Mouse (Mus musculus) CH12.LX (cell line): ENCODE measurements around the gene Ell2. TPM values are rescaled to one million over a fixed set of nuclear protein-coding genes. Genes with fewer than 3 reads are reported as not detected.

Experiments
- DNase-seq: peaks from one replicate; pipeline ENCODE4 v3.0.0-alpha.2; 2013; ENCODE audit errors: extremely low read depth
- H3K27ac ChIP-seq: 2 replicates; pipeline ENCODE4 v1.5.1; 2012; ENCODE audit warnings: low read depth, mild to moderate bottlenecking, control low read depth, moderate library complexity; ENCODE audit not compliant: insufficient read depth
- H3K27me3 ChIP-seq: replicated peaks from 2 replicates; pipeline ENCODE3; 2012; ENCODE audit warnings: inconsistent platforms
- H3K36me3 ChIP-seq, 2 experiments: replicated peaks in 1 of 2; 2 replicates each; pipeline versions ENCODE3 to v1.6.1; 2012; ENCODE audit warnings: inconsistent platforms in 1 of 2, low read length in 1 of 2, mild to moderate bottlenecking in 1 of 2, mixed read lengths in 1 of 2, moderate library complexity in 1 of 2; ENCODE audit not compliant: control insufficient read depth in 1 of 2, insufficient read depth in 1 of 2
- H3K4me1 ChIP-seq, 2 experiments: 2 replicates each; pipeline ENCODE4 v1.6.1; 2012; ENCODE audit warnings: inconsistent platforms in 1 of 2, moderate library complexity in 1 of 2; ENCODE audit not compliant: insufficient read depth in 2 of 2, control insufficient read depth in 1 of 2
- H3K4me2 ChIP-seq: 2 replicates; pipeline ENCODE4 v1.6.1; 2012; ENCODE audit warnings: low read depth, mild to moderate bottlenecking, control low read depth; ENCODE audit not compliant: poor library complexity, insufficient read depth, severe bottlenecking
- H3K4me3 ChIP-seq, 3 experiments: fragments of 150-350 bp in 1 of 3; sonication (generic) in 1 of 3; replicated peaks in 1 of 3; 2 replicates each; pipeline versions ENCODE3 to v1.5.1; 2011 to 2012; ENCODE audit warnings: low read depth in 2 of 3, low read length in 2 of 3, mild to moderate bottlenecking in 2 of 3, moderate library complexity in 2 of 3, control low read depth in 1 of 3, improper control_type of control experiment in 1 of 3, inconsistent platforms in 1 of 3, mixed read lengths in 1 of 3; ENCODE audit not compliant: poor library complexity in 1 of 3
- H3K79me2 ChIP-seq: replicated peaks from 2 replicates; pipeline ENCODE4 v1.6.1; 2012; ENCODE audit warnings: mild to moderate bottlenecking, moderate library complexity; ENCODE audit not compliant: control insufficient read depth, poor library complexity, insufficient read depth, severe bottlenecking; ENCODE audit errors: extremely low read depth
- H3K9ac ChIP-seq: 2 replicates; pipeline ENCODE4 v1.6.1; 2012; ENCODE audit warnings: low read depth, mild to moderate bottlenecking, control low read depth, moderate library complexity; ENCODE audit not compliant: insufficient read depth
- H3K9me3 ChIP-seq: replicated peaks from 2 replicates; pipeline ENCODE3; 2012; ENCODE audit warnings: low read length, inconsistent platforms, mixed read lengths
- BHLHE40 ChIP-seq: IDR thresholded peaks from 2 replicates; pipeline ENCODE4 v1.6.1; 2011; ENCODE audit warnings: mild to moderate bottlenecking, low read depth, low read length, improper control_type of control experiment
- CHD1 ChIP-seq: IDR thresholded peaks from 2 replicates; pipeline ENCODE4 v1.6.1; 2012; ENCODE audit warnings: low read depth, low read length, improper control_type of control experiment, inconsistent platforms
- CHD2 ChIP-seq: IDR thresholded peaks from 2 replicates; pipeline ENCODE4 v1.6.1; 2011; ENCODE audit warnings: low read length, improper control_type of control experiment
- CTCF ChIP-seq, 2 experiments: IDR thresholded peaks in 1 of 2; conservative IDR thresholded peaks in 1 of 2; 2 replicates each; pipeline ENCODE4 v1.5.1; 2011 to 2012; ENCODE audit warnings: low read depth in 2 of 2, low read length in 2 of 2, improper control_type of control experiment in 1 of 2, inconsistent platforms in 1 of 2, mild to moderate bottlenecking in 1 of 2, moderate library complexity in 1 of 2
- E2F4 ChIP-seq: IDR thresholded peaks from 2 replicates; pipeline ENCODE4 v1.6.1; 2011; ENCODE audit warnings: low read depth, low read length, improper control_type of control experiment; ENCODE audit not compliant: insufficient replicate concordance
- ELF1 ChIP-seq: IDR thresholded peaks from 2 replicates; pipeline ENCODE4 v1.6.1; 2014; ENCODE audit warnings: low read depth, mild to moderate bottlenecking, inconsistent platforms, low read length, improper control_type of control experiment
- EP300 ChIP-seq: IDR thresholded peaks from 2 replicates; pipeline ENCODE4 v1.6.1; 2011; ENCODE audit warnings: low read length, improper control_type of control experiment
- ETS1 ChIP-seq: conservative IDR thresholded peaks from 2 replicates; pipeline ENCODE4 v1.6.1; 2012; ENCODE audit warnings: low read depth, mild to moderate bottlenecking, inconsistent platforms, low read length, improper control_type of control experiment, moderate library complexity
- GABPA ChIP-seq: IDR thresholded peaks from 2 replicates; pipeline ENCODE4 v1.6.1; 2012; ENCODE audit warnings: low read depth, low read length, improper control_type of control experiment, inconsistent platforms; ENCODE audit not compliant: insufficient replicate concordance
- HCFC1 ChIP-seq: IDR thresholded peaks from 2 replicates; pipeline ENCODE4 v1.6.1; 2012; ENCODE audit warnings: low read depth, mild to moderate bottlenecking, inconsistent platforms, low read length, improper control_type of control experiment
- IRF4 ChIP-seq: IDR thresholded peaks from 2 replicates; pipeline ENCODE4 v1.6.1; 2014; ENCODE audit warnings: low read depth, mild to moderate bottlenecking, inconsistent platforms, low read length, improper control_type of control experiment
- JUN ChIP-seq: IDR thresholded peaks from 2 replicates; pipeline ENCODE4 v1.6.1; 2011; ENCODE audit warnings: low read depth, mild to moderate bottlenecking, low read length, improper control_type of control experiment, moderate library complexity; ENCODE audit not compliant: insufficient read depth
- JUND ChIP-seq: conservative IDR thresholded peaks from 2 replicates; pipeline ENCODE4 v1.6.1; 2011; ENCODE audit warnings: low read depth, low read length, improper control_type of control experiment
- KAT2A ChIP-seq: IDR thresholded peaks from 2 replicates; pipeline ENCODE4 v1.6.1; 2012; ENCODE audit warnings: low read length, improper control_type of control experiment, inconsistent platforms; ENCODE audit not compliant: insufficient replicate concordance
- MAFK ChIP-seq: IDR thresholded peaks from 2 replicates; pipeline ENCODE4 v1.6.1; 2011; ENCODE audit warnings: low read length, improper control_type of control experiment; ENCODE audit not compliant: insufficient replicate concordance
- MAX ChIP-seq: IDR thresholded peaks from 2 replicates; pipeline ENCODE4 v1.6.1; 2011; ENCODE audit warnings: low read length, improper control_type of control experiment
- MAZ ChIP-seq: IDR thresholded peaks from 2 replicates; pipeline ENCODE4 v1.6.1; 2012; ENCODE audit warnings: low read depth, mild to moderate bottlenecking, inconsistent platforms, low read length, improper control_type of control experiment, moderate library complexity
- MEF2A ChIP-seq: IDR thresholded peaks from 2 replicates; pipeline ENCODE4 v1.6.1; 2014; ENCODE audit warnings: low read depth, mild to moderate bottlenecking, inconsistent platforms, low read length, improper control_type of control experiment, borderline replicate concordance
- MXI1 ChIP-seq: IDR thresholded peaks from 2 replicates; pipeline ENCODE4 v1.6.1; 2011; ENCODE audit warnings: mild to moderate bottlenecking, low read depth, low read length, improper control_type of control experiment
- MYC ChIP-seq: IDR thresholded peaks from 2 replicates; pipeline ENCODE4 v1.6.1; 2011; ENCODE audit warnings: low read depth, mild to moderate bottlenecking, improper control_type of control experiment, low read length
- NELFE ChIP-seq: IDR thresholded peaks from 2 replicates; pipeline ENCODE4 v1.6.1; 2011; ENCODE audit warnings: low read depth, low read length, improper control_type of control experiment
- NRF1 ChIP-seq: IDR thresholded peaks from 2 replicates; pipeline ENCODE4 v1.6.1; 2014; ENCODE audit warnings: low read depth, mild to moderate bottlenecking, inconsistent platforms, low read length, improper control_type of control experiment, moderate library complexity
- PAX5 ChIP-seq: IDR thresholded peaks from 2 replicates; pipeline ENCODE4 v1.6.1; 2012; ENCODE audit warnings: low read length, inconsistent platforms, mixed read lengths
- POLR2A ChIP-seq: IDR thresholded peaks from 2 replicates; pipeline ENCODE4 v1.6.1; 2011; ENCODE audit warnings: low read depth, mild to moderate bottlenecking, improper control_type of control experiment, low read length
- POLR2AphosphoS2 ChIP-seq: IDR thresholded peaks from 2 replicates; pipeline ENCODE4 v1.6.1; 2011; ENCODE audit warnings: low read depth, low read length, improper control_type of control experiment
- RAD21 ChIP-seq: IDR thresholded peaks from 2 replicates; pipeline ENCODE4 v1.6.1; 2011; ENCODE audit warnings: low read depth, mild to moderate bottlenecking, low read length, improper control_type of control experiment, moderate library complexity
- RCOR1 ChIP-seq: conservative IDR thresholded peaks from 2 replicates; pipeline ENCODE4 v1.6.1; 2012; ENCODE audit warnings: low read depth, mild to moderate bottlenecking, inconsistent platforms, low read length, improper control_type of control experiment
- SIN3A ChIP-seq: IDR thresholded peaks from 2 replicates; pipeline ENCODE4 v1.6.1; 2012; ENCODE audit warnings: low read length, improper control_type of control experiment, inconsistent platforms
- SMC3 ChIP-seq: IDR thresholded peaks from 2 replicates; pipeline ENCODE4 v1.6.1; 2011; ENCODE audit warnings: low read depth, low read length, improper control_type of control experiment
- TBP ChIP-seq: conservative IDR thresholded peaks from 2 replicates; pipeline ENCODE4 v1.6.1; 2011; ENCODE audit warnings: low read depth, low read length, improper control_type of control experiment
- TCF12 ChIP-seq: IDR thresholded peaks from 2 replicates; pipeline ENCODE4 v1.6.1; 2014; ENCODE audit warnings: low read depth, mild to moderate bottlenecking, inconsistent platforms, low read length, improper control_type of control experiment
- UBTF ChIP-seq: IDR thresholded peaks from 2 replicates; pipeline ENCODE4 v1.6.1; 2012; ENCODE audit warnings: low read depth, mild to moderate bottlenecking, inconsistent platforms, low read length, improper control_type of control experiment, moderate library complexity
- USF1 ChIP-seq: IDR thresholded peaks from 2 replicates; pipeline ENCODE4 v1.6.1; 2014; ENCODE audit warnings: low read depth, mild to moderate bottlenecking, inconsistent platforms, low read length, improper control_type of control experiment
- USF2 ChIP-seq: conservative IDR thresholded peaks from 2 replicates; pipeline ENCODE4 v1.6.1; 2011; ENCODE audit warnings: low read depth, low read length, improper control_type of control experiment
- ZC3H11A ChIP-seq: IDR thresholded peaks from 2 replicates; pipeline ENCODE4 v1.6.1; 2012; ENCODE audit warnings: low read depth, mild to moderate bottlenecking, inconsistent platforms, low read length, improper control_type of control experiment
- ZKSCAN1 ChIP-seq: IDR thresholded peaks from 2 replicates; pipeline ENCODE4 v1.6.1; 2012; ENCODE audit warnings: low read depth, inconsistent platforms, low read length, improper control_type of control experiment, borderline replicate concordance
- ZMIZ1 ChIP-seq: IDR thresholded peaks from 2 replicates; pipeline ENCODE4 v1.6.1; 2012; ENCODE audit warnings: low read depth, mild to moderate bottlenecking, inconsistent platforms, low read length, improper control_type of control experiment
- ZNF384 ChIP-seq: IDR thresholded peaks from 2 replicates; pipeline ENCODE4 v1.6.1; 2012; ENCODE audit warnings: low read depth, low read length, improper control_type of control experiment, inconsistent platforms
- dilution Hi-C: fragments of 300-500 bp; cut with MboI; formaldehyde crosslinking; loops from 2 replicates; pipeline ENCODE4 v1.14.3; 2020; ENCODE audit warnings: low sequenced_read_pairs; ENCODE audit not compliant: extremely low pct_unique_long_range_greater_than_20kb, extremely low pct_ligation_motif_present
- in situ Hi-C: fragments of 300-500 bp; cut with MboI; formaldehyde crosslinking; loops from 3 replicates; pipeline ENCODE4 v1.14.3; 2019; ENCODE audit warnings: low sequenced_read_pairs, low pct_ligation_motif_present, low pct_unique_long_range_greater_than_20kb, mixed read lengths
- polyA plus RNA-seq: library from polyadenylated mRNA; unstranded; fragments of >175 nt; gene quantifications from 2 replicates; pipeline ENCODE4 v1.2.1, GENCODE M21; 2012; ENCODE audit warnings: low read depth; ENCODE audit not compliant: insufficient read length
- total RNA-seq, 2 experiments: library from RNA; depleted of rRNA; stranded (reverse); fragments of 300-350 nt in 1 of 2; fragments of >200 nt in 1 of 2; gene quantifications; 2 replicates each; pipeline ENCODE4 v1.2.3; 2012 to 2014

Gene Ell2
- total and polyA plus RNA-seq, 3 experiments = 44.4 to 123 (median 50.9) TPM

DNA sequence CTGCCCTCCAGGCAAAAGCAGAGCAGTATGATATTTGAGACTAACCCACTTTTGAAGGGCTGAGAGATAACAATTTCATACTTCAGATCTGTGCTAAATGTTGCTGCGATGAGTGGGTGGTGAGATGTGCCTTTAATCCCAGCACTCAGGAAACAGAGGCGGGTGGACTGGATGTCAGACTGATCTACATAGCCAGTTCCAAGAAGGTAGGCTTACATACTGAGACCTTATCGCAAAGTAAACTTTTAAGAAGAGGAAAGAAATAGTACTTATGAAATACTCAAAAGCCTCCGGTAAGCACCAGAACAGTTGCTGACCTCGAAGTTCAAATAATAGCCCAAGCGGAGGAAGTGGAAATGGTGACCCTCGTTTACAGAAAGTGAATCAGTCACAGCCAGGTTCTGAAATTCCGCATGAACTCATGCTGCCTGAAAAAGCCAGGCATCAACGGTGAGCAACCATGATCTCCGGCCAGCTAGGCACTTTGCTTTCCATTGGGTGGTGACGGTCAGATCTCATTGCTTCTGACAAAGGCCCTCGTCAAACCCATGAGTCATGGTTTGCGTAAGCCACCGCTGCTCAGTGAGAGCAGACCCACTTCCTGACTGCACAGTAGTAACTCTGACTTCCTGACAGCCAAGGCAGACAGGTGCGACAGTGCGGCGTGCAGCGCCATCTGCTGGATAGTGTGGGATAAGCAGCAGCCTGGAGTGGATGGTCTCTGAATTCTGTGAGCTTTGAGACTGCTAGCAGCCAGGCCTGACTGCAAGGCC is 91.0 kb downstream of the Ell2 start:
- H3K27me3 ChIP-seq = no peaks in the 10 kb centered on the region
- no peak; the same call in 1 of the 2 replicates for TF ChIP-seq MXI1
- TF ChIP-seq ZKSCAN1 = no peak
- TF ChIP-seq POLR2A = peak; percentile 80
- TF ChIP-seq MAZ = peak; percentile 85
- TF ChIP-seq UBTF = no peak
- TF ChIP-seq MYC = peak; percentile 83
- TF ChIP-seq SMC3 = peak; percentile 99
- peak; percentile 98 for TF ChIP-seq ZC3H11A
- peak; percentile 97 for TF ChIP-seq ETS1
- TF ChIP-seq JUND = peak; percentile 88; the same call in 1 of the 2 replicates
- TF ChIP-seq POLR2AphosphoS2 = no peak; the same call in 1 of the 2 replicates
- peak; percentile 84 for TF ChIP-seq GABPA
- TF ChIP-seq ZMIZ1 = peak; percentile 40; the same call in 1 of the 2 replicates
- TF ChIP-seq BHLHE40 = peak; percentile 72
- peak; percentile 62; the same call in 1 of the 2 replicates for TF ChIP-seq CHD2
- peak; percentile 91 for TF ChIP-seq TCF12
- TF ChIP-seq NRF1 = peak; percentile 61
- TF ChIP-seq MEF2A = peak; percentile 75
- no peak for TF ChIP-seq E2F4
- peak; percentile 86; the same call in 1 of the 2 replicates for TF ChIP-seq MAX
- TF ChIP-seq HCFC1 = peak; percentile 63
- TF ChIP-seq JUN = peak; percentile 81
- no peak for TF ChIP-seq PAX5
- peak; percentile 94 for TF ChIP-seq MAFK
- peak; percentile 95 to 97 for TF ChIP-seq CTCF (conservative IDR thresholded peaks at IDR 0.05 in 1 of 2, IDR thresholded peaks at IDR 0.05 in 1 of 2; ENCODE audit: low read depth in 2 of 2, low read length in 2 of 2)
- TF ChIP-seq KAT2A = 0 out of 2 replicates have a peak, but pooled peaks have one; percentile 50
- no peak for TF ChIP-seq USF1
- no peak; the same call in 1 of the 2 replicates for TF ChIP-seq RCOR1
- TF ChIP-seq TBP = peak; percentile 83
- no peak for TF ChIP-seq CHD1
- peak; percentile 44; the same call in 1 of the 2 replicates for TF ChIP-seq EP300
- TF ChIP-seq USF2 = no peak
- no peak; the same call in 1 of the 2 replicates for TF ChIP-seq ZNF384
- peak; percentile 92 for TF ChIP-seq IRF4
- peak; percentile 98 for TF ChIP-seq ELF1
- TF ChIP-seq RAD21 = no peak; the same call in none of the 2 replicates
- TF ChIP-seq SIN3A = peak; percentile 93
- TF ChIP-seq NELFE = peak; percentile 45; the same call in 1 of the 2 replicates
- no peaks in the 10 kb centered on the region; the same call in 1 of the 2 replicates for H3K79me2 ChIP-seq
- dilution Hi-C loops = no loop called here
- peaks cover 35 to 71% of the 10 kb centered on the region in 2 experiments for H3K4me1 ChIP-seq
- peak; percentile 98 for DNase-seq
- H3K4me3 ChIP-seq = peak overlapping the region; percentile 13 to 55 (median 52)
- H3K27ac ChIP-seq = peak overlapping the region; percentile 87
- in situ Hi-C loops = loop anchor here (5.0 to 10.0 kb wide), 4 partner anchors 55 to 570 kb away; no protein-coding TSS in a partner anchor
- peak overlapping the region; percentile 65 for H3K9ac ChIP-seq
- no peaks in the 10 kb centered on the region for H3K9me3 ChIP-seq
- no peaks in the 10 kb centered on the region for H3K36me3 ChIP-seq
- peak overlapping the region; percentile 80 for H3K4me2 ChIP-seq
